Mouse (Mus musculus) adrenal gland, adult 8-10 months (tissue): ENCODE data around the gene Hoxd4. TPM values are rescaled to one million over a fixed set of nuclear protein-coding genes. Genes with fewer than 3 reads are reported as not detected.

Source experiments
- DNase-seq: peaks from one replicate; pipeline ENCODE4 v3.0.0; 2022
- total RNA-seq, 4 experiments: library from RNA; stranded (reverse); gene quantifications; 2 replicates each; pipeline ENCODE4 v1.2.4; 2022

Hoxd4 gene
- total RNA-seq, 4 experiments from 2014 or later: 16.8 to 37.2 (median 31.3) TPM

GRCm38 (mm10) chr2:74692808-74693431, 18.8 kb upstream of the Hoxd4 start:
- DNase-seq: no peak

- no peak for DNase-seq
Measured at GRCm38 (mm10) chr2:74693432-74693827, 18.3 kb upstream of the Hoxd4 start.

- no peak for DNase-seq
Measured at GRCm38 (mm10) chr2:74694066-74694465, 17.7 kb upstream of the Hoxd4 start.

GRCm38 (mm10) chr2:74695383-74695782, 16.3 kb upstream of the Hoxd4 start:
- DNase-seq: no peak

GRCm38 (mm10) chr2:74695813-74696430, 15.8 kb upstream of the Hoxd4 start:
- no peak for DNase-seq

- DNase-seq: no peak
Measured at GRCm38 (mm10) chr2:74696442-74697335, 15.0 kb upstream of the Hoxd4 start.

GRCm38 (mm10) chr2:74697567-74698121, 14.1 kb upstream of the Hoxd4 start, which contains the start of gene Hoxd9:
TSS of gene Hoxd9 (plus strand) at chr2:74697727.
- peak; percentile 60 for DNase-seq

GRCm38 (mm10) chr2:74698201-74699052, 13.3 kb upstream of the Hoxd4 start:
- DNase-seq: no peak

- no peak for DNase-seq
Measured at GRCm38 (mm10) chr2:74699053-74699430, 12.7 kb upstream of the Hoxd4 start.

- no peak for DNase-seq
Measured at GRCm38 (mm10) chr2:74699664-74700545, 11.8 kb upstream of the Hoxd4 start.

GRCm38 (mm10) chr2:74700546-74701112, 11.1 kb upstream of the Hoxd4 start:
- no peak for DNase-seq

GRCm38 (mm10) chr2:74701949-74702819, 9.5 kb upstream of the Hoxd4 start:
- DNase-seq: peak; percentile 44

GRCm38 (mm10) chr2:74702820-74703219, 8.9 kb upstream of the Hoxd4 start:
- DNase-seq: no peak

- no peak for DNase-seq
Measured at GRCm38 (mm10) chr2:74703317-74703716, 8.4 kb upstream of the Hoxd4 start.

- no peak for DNase-seq
Measured at GRCm38 (mm10) chr2:74703720-74704392, 7.9 kb upstream of the Hoxd4 start.

GRCm38 (mm10) chr2:74704393-74704998, 7.2 kb upstream of the Hoxd4 start, which contains the start of gene Hoxd8:
TSS of gene Hoxd8 (plus strand) at chr2:74704615.
- DNase-seq: peak; percentile 68

GRCm38 (mm10) chr2:74704999-74705466, 6.7 kb upstream of the Hoxd4 start:
- no peak for DNase-seq

GRCm38 (mm10) chr2:74705467-74706089, 6.2 kb upstream of the Hoxd4 start:
- peak; percentile 63 for DNase-seq
